12 mouse cellular contexts compared by ENCODE assay signal in genomic region chr1:133329638-133329964, GRCm38 (mm10). TPM values are rescaled to one million over a fixed set of nuclear protein-coding genes. Genes with fewer than 3 reads are reported as not detected.
DNase-seq lines count a peak whose midpoint lies in the region; ATAC-seq and TF ChIP-seq lines count a peak whose summit lies in the region.
"Had no signal": no experiment of that assay in that cellular context is flagged by ENCODE, and none has a peak within 500 bp of the region (broad histone marks: within the 10 kb centered on the region; RNA-seq: fewer than 3 reads in every experiment).

No protein-coding gene starts in this region.

- no peaks in the 10 kb centered on the region for H3K9me3 ChIP-seq in heart, postnatal 0 days (replicated peaks; ENCODE audit: control insufficient read depth, low read length)
- H3K9me3 ChIP-seq in forebrain, embryonic 10.5 days = no peaks in the 10 kb centered on the region
- H3K9me3 ChIP-seq in limb, embryonic 10.5 days (replicated peaks) = no peaks in the 10 kb centered on the region
- no peaks in the 10 kb centered on the region for H3K9me3 ChIP-seq in neural tube, embryonic 12.5 days

- H3K4me3 ChIP-seq in heart, postnatal 0 days (ENCODE audit: low read depth, low read length) = peak overlapping the region; percentile 37
- H3K4me3 ChIP-seq in forebrain, embryonic 10.5 days = peak overlapping the region; percentile 51
- H3K4me3 ChIP-seq in limb, embryonic 10.5 days = peak overlapping the region; percentile 47
- peak overlapping the region; percentile 32 for H3K4me3 ChIP-seq in neural tube, embryonic 12.5 days
- H3K4me3 ChIP-seq: myocyte had no signal

- no peaks in the 10 kb centered on the region for H3K4me1 ChIP-seq in heart, postnatal 0 days (ENCODE audit: control insufficient read depth, insufficient read depth)
- H3K4me1 ChIP-seq in forebrain, embryonic 10.5 days = peaks cover 27% of the 10 kb centered on the region
- peaks cover 8% of the 10 kb centered on the region for H3K4me1 ChIP-seq in limb, embryonic 10.5 days
- H3K4me1 ChIP-seq in neural tube, embryonic 12.5 days = peaks cover 20% of the 10 kb centered on the region

- TF ChIP-seq CTCF in heart, postnatal 0 days (IDR thresholded peaks at IDR 0.05; ENCODE audit: low read depth) = no peak

- peaks cover 30% of the 10 kb centered on the region for H3K27me3 ChIP-seq in heart, postnatal 0 days (ENCODE audit: control insufficient read depth, insufficient read depth, low read length)
- H3K27me3 ChIP-seq in forebrain, embryonic 10.5 days (ENCODE audit: poor library complexity, severe bottlenecking) = peaks cover 69% of the 10 kb centered on the region
- peaks cover 56% of the 10 kb centered on the region for H3K27me3 ChIP-seq in limb, embryonic 10.5 days (ENCODE audit: low read depth, poor library complexity, severe bottlenecking)
- peaks cover 25% of the 10 kb centered on the region for H3K27me3 ChIP-seq in neural tube, embryonic 12.5 days (replicated peaks)

- DNase-seq in heart, postnatal 0 days (ENCODE audit: low spot score) = no peak
- DNase-seq in heart, adult 18-20 months = no peak
- DNase-seq in forebrain, embryonic 10.5 days (ENCODE audit: extremely low spot score, low spot score) = no peak
- no peak for DNase-seq in limb, embryonic 10.5 days (ENCODE audit: low spot score)
- DNase-seq in left cerebral cortex, adult 9 months (ENCODE audit: low spot score in 2 of 2) = no peak
- no peak for DNase-seq in frontal cortex, postnatal 10 days (ENCODE audit: low spot score in 2 of 2)
- no peak for DNase-seq in cerebellum, adult 18-20 months
- DNase-seq: adrenal gland, postnatal 36 days; thymus, adult 2 months had no signal

- 35% methylated on average over 7 of the region's 7 CpGs for WGBS in heart, postnatal 0 days
- WGBS in forebrain, embryonic 10.5 days = 17% methylated on average over 7 of the region's 7 CpGs
- WGBS in limb, embryonic 10.5 days = 22% methylated on average over 7 of the region's 7 CpGs
- 17% methylated on average over 7 of the region's 7 CpGs for WGBS in neural tube, embryonic 12.5 days

- H3K4me2 ChIP-seq in heart, postnatal 0 days (ENCODE audit: low read depth, low read length) = peak overlapping the region; percentile 55
- H3K4me2 ChIP-seq in neural tube, embryonic 12.5 days (replicated peaks) = peak overlapping the region; percentile 67

- no peak for ATAC-seq in heart, postnatal 0 days (ENCODE audit: insufficient read depth, low read depth)
- no peak for ATAC-seq in neural tube, embryonic 12.5 days (ENCODE audit: low FRiP score, low read depth)

- no peak overlapping the region for H3K27ac ChIP-seq in heart, postnatal 0 days (ENCODE audit: low read depth)
- H3K27ac ChIP-seq in forebrain, embryonic 10.5 days = peak overlapping the region; percentile 82
- H3K27ac ChIP-seq in limb, embryonic 10.5 days = no peak overlapping the region
- H3K27ac ChIP-seq in neural tube, embryonic 12.5 days = no peak overlapping the region

- no peaks in the 10 kb centered on the region for H3K36me3 ChIP-seq in heart, postnatal 0 days (replicated peaks; ENCODE audit: control insufficient read depth, insufficient read depth, low read length)
- H3K36me3 ChIP-seq in forebrain, embryonic 10.5 days (replicated peaks) = no peaks in the 10 kb centered on the region
- H3K36me3 ChIP-seq in limb, embryonic 10.5 days = no peaks in the 10 kb centered on the region
- H3K36me3 ChIP-seq in neural tube, embryonic 12.5 days = no peaks in the 10 kb centered on the region

- no peak for TF ChIP-seq EP300 in heart, postnatal 0 days (IDR thresholded peaks at IDR 0.05; ENCODE audit: low read depth)

- no peak overlapping the region for H3K9ac ChIP-seq in heart, postnatal 0 days (replicated peaks; ENCODE audit: low read depth, low read length)
- peak overlapping the region; percentile 38; the same call in 1 of the 2 replicates for H3K9ac ChIP-seq in neural tube, embryonic 12.5 days

RNA-seq across cellular contexts. Expression of gene Kiss1, which starts 7.9 kb away (rescaled TPM):
- total RNA-seq in heart, postnatal 0 days (2014; rRNA removed; ENCODE audit: low replicate concordance) = not detected in 2 replicates
- polyA plus RNA-seq in heart, postnatal 0 days (2015; fragmentation: Nextera tagmentation; extraction: Ambion mirVana) = not detected in 2 replicates
- total RNA-seq in heart, adult 18-20 months (2021) = not detected
- polyA plus RNA-seq in forebrain, embryonic 10.5 days (2016; fragmentation: Nextera tagmentation; extraction: Ambion mirVana) = not detected in 2 replicates
- not detected in 2 replicates for polyA plus RNA-seq in limb, embryonic 10.5 days (2016; fragmentation: Nextera tagmentation; extraction: Ambion mirVana)
- not detected in 2 replicates for polyA plus RNA-seq in neural tube, embryonic 12.5 days (2016; fragmentation: Nextera tagmentation; extraction: Ambion mirVana)
- total RNA-seq: CH12.LX had no signal
- polyA plus RNA-seq: myocyte; thymus, adult 2 months had no signal

RNA-seq across cellular contexts. Expression of gene Golt1a, which starts 20.0 kb away (rescaled TPM):
- total RNA-seq in heart, postnatal 0 days (2014; rRNA removed; ENCODE audit: low replicate concordance) = not detected in 2 replicates
- not detected in 2 replicates for polyA plus RNA-seq in heart, postnatal 0 days (2015; fragmentation: Nextera tagmentation; extraction: Ambion mirVana)
- not detected for total RNA-seq in heart, adult 18-20 months (2021)
- polyA plus RNA-seq in forebrain, embryonic 10.5 days (2016; fragmentation: Nextera tagmentation; extraction: Ambion mirVana) = not detected in 2 replicates
- not detected in 2 replicates for polyA plus RNA-seq in limb, embryonic 10.5 days (2016; fragmentation: Nextera tagmentation; extraction: Ambion mirVana)
- polyA plus RNA-seq in neural tube, embryonic 12.5 days (2016; fragmentation: Nextera tagmentation; extraction: Ambion mirVana) = not detected in 2 replicates
- total RNA-seq: CH12.LX had no signal
- polyA plus RNA-seq: myocyte had no signal

RNA-seq across cellular contexts. Expression of gene Ren1, which starts 20.7 kb away (rescaled TPM):
- total RNA-seq in heart, postnatal 0 days (2014; rRNA removed; ENCODE audit: low replicate concordance) = not detected in 2 replicates
- 0.07 and 0.52 TPM in 2 replicates for polyA plus RNA-seq in heart, postnatal 0 days (2015; fragmentation: Nextera tagmentation; extraction: Ambion mirVana)
- total RNA-seq in heart, adult 18-20 months (2021) = not detected
- polyA plus RNA-seq in forebrain, embryonic 10.5 days (2016; fragmentation: Nextera tagmentation; extraction: Ambion mirVana) = not detected in 2 replicates
- polyA plus RNA-seq in limb, embryonic 10.5 days (2016; fragmentation: Nextera tagmentation; extraction: Ambion mirVana) = 0.09 TPM in 1 of 2 replicates, not detected in the other
- polyA plus RNA-seq in neural tube, embryonic 12.5 days (2016; fragmentation: Nextera tagmentation; extraction: Ambion mirVana) = 0.11 and 0.20 TPM in 2 replicates
- polyA plus RNA-seq: myocyte had no signal

RNA-seq across cellular contexts. Expression of gene Etnk2, which starts 33.8 kb away (rescaled TPM):
- total RNA-seq in heart, postnatal 0 days (2014; rRNA removed; ENCODE audit: low replicate concordance) = 0.31 and 1.3 TPM in 2 replicates
- polyA plus RNA-seq in heart, postnatal 0 days (2015; fragmentation: Nextera tagmentation; extraction: Ambion mirVana) = 0.41 and 0.97 TPM in 2 replicates
- under 1 TPM; 0.21 to 0.52 TPM for total RNA-seq in heart, adult 18-20 months (2021)
- polyA plus RNA-seq in forebrain, embryonic 10.5 days (2016; fragmentation: Nextera tagmentation; extraction: Ambion mirVana) = 1.7 and 2.3 TPM in 2 replicates
- 1.7 and 2.0 TPM in 2 replicates for polyA plus RNA-seq in limb, embryonic 10.5 days (2016; fragmentation: Nextera tagmentation; extraction: Ambion mirVana)
- 5.6 TPM in 2 replicates for polyA plus RNA-seq in neural tube, embryonic 12.5 days (2016; fragmentation: Nextera tagmentation; extraction: Ambion mirVana)
